Mouse (Mus musculus): ENCODE data around the gene Kdf1. TPM values are rescaled to one million over a fixed set of nuclear protein-coding genes. Genes with fewer than 3 reads are reported as not detected.

Kdf1 gene
- polyA plus RNA-seq (2012; rRNA removed): 47.7 and 68.9 TPM in 2 replicates

DNA sequence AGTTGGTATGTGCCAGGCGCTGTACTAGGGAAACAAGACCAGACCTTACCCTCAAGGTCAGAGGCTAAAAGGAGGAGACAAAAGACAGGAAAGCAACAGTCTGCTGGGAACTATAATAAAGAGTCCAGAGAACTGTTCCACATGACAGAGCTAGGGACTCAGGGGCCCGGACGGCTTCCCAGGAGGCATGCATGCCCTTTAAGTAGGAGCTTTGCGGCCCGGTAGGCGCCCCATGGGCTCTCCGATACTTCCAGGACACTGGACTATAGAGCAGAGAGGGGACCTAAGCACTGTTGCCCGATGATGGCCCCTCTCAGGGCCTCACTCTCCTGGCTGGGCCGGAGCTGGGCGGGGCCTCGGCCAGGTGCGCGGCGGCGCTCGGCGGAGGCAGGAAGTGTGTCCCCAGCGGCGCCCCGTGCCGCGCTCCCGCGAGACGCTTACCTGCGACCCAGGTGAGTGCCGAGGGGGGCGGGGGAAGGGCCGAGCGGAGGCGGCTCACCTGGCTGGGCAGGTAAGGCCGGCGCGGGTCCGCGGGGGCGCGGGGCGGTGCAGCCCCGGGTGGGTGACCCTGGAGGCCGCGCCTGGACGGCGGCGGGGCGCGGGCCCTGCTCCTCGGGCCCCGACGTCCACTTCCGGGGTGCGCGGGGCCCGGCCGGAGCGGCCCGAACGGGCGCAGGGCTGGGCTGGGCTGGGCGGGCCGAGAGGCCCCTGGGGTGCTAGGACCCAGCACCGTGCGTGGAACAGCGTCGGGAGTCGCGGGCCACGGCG is at the start of gene Kdf1:
TSS of gene Kdf1 (plus strand) at position 363 of the 768 bp plus-strand sequence.

DNA sequence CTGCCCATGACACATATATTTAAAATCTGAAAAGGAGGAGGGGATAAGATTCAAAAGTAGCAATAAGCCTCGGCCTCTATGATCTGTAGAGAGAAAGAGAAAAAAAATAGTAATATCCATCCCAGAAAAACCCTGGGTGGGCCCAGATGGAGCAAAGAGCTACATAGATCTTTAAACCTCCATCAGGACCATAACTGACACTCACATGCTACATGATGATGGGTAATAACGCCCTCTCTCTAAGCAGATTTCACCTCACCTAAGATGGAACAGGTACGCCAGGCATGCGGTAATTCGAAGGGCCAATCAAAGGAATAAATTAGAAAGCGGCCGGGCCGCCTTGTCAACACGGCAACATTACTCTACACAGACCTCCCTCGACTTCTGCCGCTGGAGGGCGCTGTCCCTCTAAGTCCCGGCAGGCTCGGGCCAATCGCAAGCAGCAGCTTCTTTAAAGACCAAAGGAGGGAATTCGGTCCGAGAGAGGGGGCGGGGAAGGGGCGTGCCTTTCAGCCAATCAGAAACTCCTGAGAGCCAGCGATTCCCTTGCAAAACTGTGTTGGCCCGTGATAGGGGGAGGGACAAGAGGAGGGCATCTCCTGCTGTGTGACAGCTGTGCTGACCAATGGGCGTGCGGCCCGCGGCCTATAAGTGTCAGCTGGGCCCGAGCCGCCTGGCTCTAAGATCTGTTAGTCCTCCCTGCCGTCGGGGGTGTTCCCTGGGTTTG is 39.1 kb upstream of the Kdf1 start, which contains the start of gene Tent5b:
TSS of gene Tent5b (plus strand) at position 675 of the 727 bp plus-strand sequence.

DNA sequence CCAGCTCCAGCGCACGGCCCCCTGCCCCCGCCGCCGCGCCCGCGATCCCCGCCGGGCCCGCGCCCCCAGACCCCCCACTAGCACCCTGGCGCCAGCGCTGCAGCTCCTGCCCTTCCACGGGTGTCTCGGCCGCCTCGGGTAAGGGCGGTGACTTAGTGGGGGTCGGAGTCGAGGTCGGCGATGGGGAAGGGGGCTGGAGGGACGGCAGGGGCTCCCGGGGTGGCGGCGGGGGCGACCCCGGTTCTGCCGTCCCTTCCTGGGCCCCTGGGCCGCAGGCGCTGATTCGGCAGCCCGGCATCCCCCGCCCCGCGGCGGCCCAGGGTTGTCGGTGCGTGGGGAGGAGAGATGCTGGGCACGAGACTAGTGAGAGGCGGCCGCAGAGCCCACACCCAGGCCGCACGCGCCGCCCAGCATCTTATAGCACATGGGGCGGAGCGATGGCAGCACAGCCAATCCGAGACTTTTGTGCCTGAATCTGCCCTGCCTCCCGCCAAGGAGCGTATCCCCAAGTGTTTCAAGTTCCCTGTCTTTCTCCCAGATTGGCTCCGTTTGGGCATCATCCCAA is 20.5 kb upstream of the Kdf1 start, which contains the start of gene Trnp1:
TSS of gene Trnp1 (minus strand) at position 391 of the 565 bp plus-strand sequence.

DNA sequence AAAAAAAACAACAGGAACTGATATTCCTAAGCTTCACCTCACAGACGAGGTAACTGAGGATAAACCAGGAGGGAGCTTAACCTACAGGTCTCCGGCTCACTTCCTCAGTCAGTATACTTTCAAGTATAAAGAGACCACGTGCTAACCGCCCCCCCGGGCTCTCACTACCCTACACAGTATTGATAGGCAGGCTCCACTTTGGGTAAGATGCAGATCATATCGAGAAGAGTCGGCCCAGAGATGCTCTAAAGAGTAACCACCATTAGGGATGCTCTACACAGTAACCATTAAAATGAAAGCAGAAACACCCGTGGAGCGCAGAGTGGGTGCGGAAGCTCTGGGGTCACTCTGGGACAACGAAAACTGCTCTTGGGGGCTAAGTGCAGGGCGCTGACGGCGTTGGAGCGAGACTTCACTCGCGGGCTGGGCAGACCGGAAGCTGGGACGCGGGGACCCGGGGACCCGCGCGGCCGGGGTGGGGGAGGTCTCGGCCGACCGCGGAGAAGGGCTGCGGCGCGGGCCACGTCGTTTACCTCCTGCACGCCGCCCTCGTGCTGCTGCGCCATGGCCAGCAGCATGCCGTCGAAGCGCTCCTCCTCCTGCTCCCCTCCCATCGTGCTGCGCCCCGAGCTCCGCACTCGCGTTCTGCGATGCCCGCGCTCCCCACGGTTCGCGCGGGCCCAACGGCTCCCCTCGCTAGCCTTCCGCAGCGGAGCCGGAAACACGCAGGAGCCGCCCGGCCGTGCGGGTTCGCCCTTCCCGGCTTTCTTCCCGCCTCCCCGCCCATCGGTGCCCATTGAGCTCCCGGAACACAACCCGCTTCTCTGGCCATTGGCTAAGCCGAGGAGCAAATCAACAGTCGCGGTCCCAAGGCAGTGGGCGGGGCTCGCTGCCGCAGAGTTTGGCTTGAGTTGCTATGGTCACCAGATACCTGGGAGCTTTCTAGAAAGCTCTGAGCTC is 26.8 kb downstream of the Kdf1 start, which contains the start of gene Nudc:
TSS of gene Nudc (minus strand) at position 725 of the 960 bp plus-strand sequence.

DNA sequence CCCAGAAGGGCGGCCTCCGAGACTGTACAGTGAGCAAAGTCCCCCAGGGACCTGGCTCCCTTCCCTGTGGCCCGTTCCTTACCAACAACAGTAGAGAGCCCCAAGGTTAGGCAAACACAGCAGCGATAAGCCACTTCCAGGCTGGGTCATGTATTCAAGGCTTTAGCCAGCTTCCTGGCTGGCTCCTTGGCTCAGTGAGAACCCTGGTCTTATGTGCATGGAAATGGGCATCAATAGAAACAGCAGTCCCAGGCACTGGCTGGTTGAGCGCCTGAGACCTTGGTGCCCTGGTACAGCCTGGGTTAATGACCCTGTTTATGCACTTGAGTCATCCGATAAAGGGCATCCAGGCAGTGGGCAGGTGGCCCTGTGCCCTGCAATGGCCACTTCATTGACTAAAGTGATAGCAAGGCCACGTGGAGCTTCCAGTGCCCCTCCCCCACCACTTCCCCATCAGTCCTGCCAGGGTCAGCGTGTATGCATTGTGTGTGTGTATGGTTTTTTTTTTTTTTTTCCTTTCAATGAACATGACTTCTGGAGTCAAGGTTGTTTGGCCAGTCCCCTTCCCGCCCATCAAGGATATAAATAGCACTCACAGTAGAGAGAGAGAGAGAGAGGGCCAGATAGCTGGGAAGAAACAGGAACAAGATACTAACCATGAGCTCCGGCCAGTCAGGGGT is 34.1 kb downstream of the Kdf1 start, which contains the start of gene Nr0b2:
TSS of gene Nr0b2 (plus strand) at position 609 of the 680 bp plus-strand sequence.

DNA sequence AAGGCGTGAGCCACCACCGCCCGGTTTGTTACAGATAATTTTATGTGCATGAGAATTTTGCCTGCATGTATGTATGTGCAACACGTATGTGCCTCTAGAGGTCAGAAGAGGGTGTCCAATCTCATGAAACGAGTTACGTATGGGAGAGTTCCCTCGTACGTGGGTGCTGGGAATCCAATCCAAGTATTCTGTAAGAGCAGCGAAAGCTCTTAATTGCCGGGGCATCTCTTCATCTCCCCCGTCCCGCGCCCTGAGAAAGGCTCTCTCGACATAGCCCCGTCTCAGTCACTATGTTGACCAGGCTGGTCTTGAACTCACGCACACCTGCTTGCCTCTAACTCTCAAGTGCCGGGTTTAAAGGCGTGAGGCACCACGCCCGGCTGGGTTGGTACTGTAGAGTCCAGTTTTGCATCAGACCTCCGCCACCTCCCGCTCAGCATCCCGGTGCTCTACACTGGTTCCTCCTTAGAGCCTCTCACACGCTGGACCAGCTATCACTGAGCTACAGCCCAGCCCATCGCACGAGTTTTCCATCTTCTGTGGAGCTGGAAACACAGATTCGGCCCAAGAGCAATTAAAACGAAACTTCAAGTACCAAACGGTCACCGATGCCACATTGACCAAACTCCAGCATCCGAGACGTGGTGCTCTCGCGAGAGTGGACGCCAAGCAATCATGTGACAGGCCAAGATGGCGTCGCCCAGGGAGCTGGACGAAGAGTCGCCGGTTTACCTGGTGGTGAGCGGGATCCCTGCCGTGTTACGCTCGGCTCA is 55.5 kb downstream of the Kdf1 start, which contains the start of gene Gpatch3:
TSS of gene Gpatch3 (plus strand) at position 676 of the 773 bp plus-strand sequence.

Other genes with a start within 250 kb of the Kdf1 start
- gene Tmem222, start 241.2 kb upstream of the Kdf1 start, polyA plus RNA-seq (2012; rRNA removed): 66.3 and 72.5 TPM in 2 replicates
- 71.1 and 77.4 TPM in 2 replicates for gene Wdtc1, start 165.5 kb upstream of the Kdf1 start, polyA plus RNA-seq (2012; rRNA removed)
- 56.8 and 75.4 TPM in 2 replicates for gene Slc9a1, start 149.3 kb upstream of the Kdf1 start, polyA plus RNA-seq (2012; rRNA removed)
- gene Tent5b, start 38.8 kb upstream of the Kdf1 start, polyA plus RNA-seq (2012; rRNA removed): 14.3 and 16.8 TPM in 2 replicates
- gene Trnp1, start 20.4 kb upstream of the Kdf1 start, polyA plus RNA-seq (2012; rRNA removed): 17.3 and 23.5 TPM in 2 replicates
- 28.1 and 31.4 TPM in 2 replicates for gene Nudc, start 27.0 kb downstream of the Kdf1 start, polyA plus RNA-seq (2012; rRNA removed)
- gene Nr0b2, start 34.4 kb downstream of the Kdf1 start, polyA plus RNA-seq (2012; rRNA removed): 0.13 and 1.7 TPM in 2 replicates
- 4.9 and 6.5 TPM in 2 replicates for gene Gpatch3, start 55.8 kb downstream of the Kdf1 start, polyA plus RNA-seq (2012; rRNA removed)
- 57.5 and 71.7 TPM in 2 replicates for gene Gpn2, start 65.4 kb downstream of the Kdf1 start, polyA plus RNA-seq (2012; rRNA removed)
- gene Sfn, start 83.2 kb downstream of the Kdf1 start, polyA plus RNA-seq (2012; rRNA removed): 162 and 234 TPM in 2 replicates
- 49.5 and 50.4 TPM in 2 replicates for gene Zdhhc18, start 131.2 kb downstream of the Kdf1 start, polyA plus RNA-seq (2012; rRNA removed)
- gene Pigv, start 153.7 kb downstream of the Kdf1 start, polyA plus RNA-seq (2012; rRNA removed): 17.2 and 18.7 TPM in 2 replicates
- 52.8 TPM in 2 replicates for gene Arid1a, start 237.8 kb downstream of the Kdf1 start, polyA plus RNA-seq (2012; rRNA removed)